Mouse (Mus musculus) stomach, embryonic 15.5 days (tissue): Measurements from ENCODE around the gene Klhl35. TPM values are rescaled to one million over a fixed set of nuclear protein-coding genes. Genes with fewer than 3 reads are reported as not detected.

Experiments used
- ATAC-seq: fragments of 200-750 bp; cut with Nextera tagmentation; 2 replicates; pipeline ENCODE4 v1.8.0; 2017; ENCODE audit warnings: low read depth, moderate number of reproducible peaks, moderate TSS enrichment; ENCODE audit not compliant: insufficient read depth, low FRiP score
- H3K27ac ChIP-seq: fragments of 300-500 bp; sonication (generic); 2 replicates; pipeline ENCODE4 v1.5.1; 2015; ENCODE audit warnings: mild to moderate bottlenecking, inconsistent platforms
- H3K27me3 ChIP-seq: fragments of 300-500 bp; sonication (generic); replicated peaks from 2 replicates; pipeline ENCODE4 v1.6.1; 2015; ENCODE audit warnings: inconsistent platforms
- H3K36me3 ChIP-seq: fragments of 300-500 bp; sonication (generic); 2 replicates; pipeline ENCODE4 v1.6.1; 2015; ENCODE audit warnings: inconsistent platforms
- H3K4me1 ChIP-seq: fragments of 300-500 bp; sonication (generic); 2 replicates; pipeline ENCODE4 v1.6.1; 2015; ENCODE audit warnings: inconsistent platforms
- H3K4me2 ChIP-seq: fragments of 300-500 bp; sonication (generic); 2 replicates; pipeline ENCODE4 v1.6.1; 2015; ENCODE audit warnings: mild to moderate bottlenecking, inconsistent platforms
- H3K4me3 ChIP-seq: fragments of 300-500 bp; sonication (generic); replicated peaks from 2 replicates; pipeline ENCODE4 v1.5.1; 2015; ENCODE audit warnings: inconsistent platforms
- H3K9ac ChIP-seq: fragments of 300-500 bp; sonication (generic); 2 replicates; pipeline ENCODE4 v1.6.1; 2015; ENCODE audit warnings: inconsistent platforms
- H3K9me3 ChIP-seq: fragments of 300-500 bp; sonication (generic); 2 replicates; pipeline ENCODE4 v1.6.1; 2016; ENCODE audit warnings: inconsistent platforms
- WGBS: fragments of 180-500 bp; shearing (Covaris S2); methylation state at CpG from one replicate; pipeline ENCODE4 v1.1.7; 2015; 5-methylcytosine and 5-hydroxymethylcytosine counted together
- polyA plus RNA-seq: library from polyadenylated mRNA; unstranded; fragments of >200 nt; fragmentation: Nextera tagmentation; extraction: Ambion mirVana; gene quantifications from 2 replicates; pipeline ENCODE4 v1.2.1, GENCODE M21; 2015

Gene Klhl35
- polyA plus RNA-seq, result 0.58 and 0.78 TPM in 2 replicates

- Histone ChIP-seq H3K4me3 (no peak within 1 kb of the TSS), H3K27me3 (no peaks in the 10 kb centered on the region), H3K4me2 (no peak within 1 kb of the TSS), H3K4me1 (peaks cover 38% of the 10 kb centered on the region), H3K9me3 (no peaks in the 10 kb centered on the region), H3K36me3 (0 out of 2 replicates have a peak, but pooled peaks cover 1% of the 10 kb centered on the region), H3K9ac (no peak within 1 kb of the TSS), H3K27ac (no peak within 1 kb of the TSS)
- WGBS, result 30% methylated on average over 8 of the region's 8 CpGs
- no peak for ATAC-seq
Measured at GRCm38 (mm10) chr7:99465811-99466210, at the start of gene Klhl35. Gene Klhl35 (plus strand): TSS chr7:99466004.

GRCm38 (mm10) chr7:99419311-99419710, 46.5 kb upstream of the Klhl35 start:
- 77% methylated on average over 3 of the region's 3 CpGs for WGBS
- H3K27me3 ChIP-seq, result no peaks in the 10 kb centered on the region
- ATAC-seq, result no peak

GRCm38 (mm10) chr7:99421006-99421405, 44.8 kb upstream of the Klhl35 start:
- ATAC-seq, result peak; percentile 28; the same call in 1 of the 2 replicates
- no peak overlapping the region for H3K4me2 ChIP-seq
- no peaks in the 10 kb centered on the region for H3K27me3 ChIP-seq
- no peak overlapping the region for H3K9ac ChIP-seq
- peak overlapping the region; percentile 51; the same call in 1 of the 2 replicates for H3K27ac ChIP-seq
- H3K4me1 ChIP-seq, result peaks cover 11% of the 10 kb centered on the region
- H3K9me3 ChIP-seq, result no peaks in the 10 kb centered on the region
- WGBS, result 81% methylated on average over 6 of the region's 6 CpGs
- H3K4me3 ChIP-seq, result no peak overlapping the region
- no peaks in the 10 kb centered on the region for H3K36me3 ChIP-seq

More at GRCm38 (mm10) chr7:99419311-99419710, 46.5 kb upstream of the Klhl35 start:
- Histone ChIP-seq H3K4me1 (no peaks in the 10 kb centered on the region), H3K4me2 (no peak overlapping the region), H3K9ac (no peak overlapping the region), H3K36me3 (no peaks in the 10 kb centered on the region), H3K9me3 (no peaks in the 10 kb centered on the region), H3K4me3 (no peak overlapping the region), H3K27ac (no peak overlapping the region)

GRCm38 (mm10) chr7:99424538-99425155, 41.2 kb upstream of the Klhl35 start:
- H3K27ac ChIP-seq, result peak overlapping the region; percentile 48; the same call in 1 of the 2 replicates

GRCm38 (mm10) chr7:99425706-99426105, 40.1 kb upstream of the Klhl35 start:
- no peak for ATAC-seq
- H3K27me3 ChIP-seq, result no peaks in the 10 kb centered on the region
- H3K9ac ChIP-seq, result no peak overlapping the region
- H3K36me3 ChIP-seq, result no peaks in the 10 kb centered on the region
- no peak overlapping the region for H3K4me3 ChIP-seq
- peaks cover 14% of the 10 kb centered on the region for H3K4me1 ChIP-seq
- no peak overlapping the region for H3K27ac ChIP-seq
- no peaks in the 10 kb centered on the region for H3K9me3 ChIP-seq
- 82% methylated on average over 4 of the region's 4 CpGs for WGBS
- H3K4me2 ChIP-seq, result no peak overlapping the region

More at GRCm38 (mm10) chr7:99424538-99425155, 41.2 kb upstream of the Klhl35 start:
- no peaks in the 10 kb centered on the region for H3K36me3 ChIP-seq
- H3K27me3 ChIP-seq, result no peaks in the 10 kb centered on the region
- H3K9me3 ChIP-seq, result no peaks in the 10 kb centered on the region
- no peak overlapping the region for H3K9ac ChIP-seq
- no peak overlapping the region for H3K4me2 ChIP-seq
- peak; percentile 56; the same call in 1 of the 2 replicates for ATAC-seq
- peaks cover 14% of the 10 kb centered on the region for H3K4me1 ChIP-seq
- WGBS, result 27% methylated on average over 8 of the region's 8 CpGs
- H3K4me3 ChIP-seq, result no peak overlapping the region

GRCm38 (mm10) chr7:99427031-99427430, 38.8 kb upstream of the Klhl35 start:
- H3K27ac ChIP-seq, result no peak overlapping the region
- 76% methylated on average over 10 of the region's 10 CpGs for WGBS
- no peaks in the 10 kb centered on the region for H3K36me3 ChIP-seq
- H3K9me3 ChIP-seq, result no peaks in the 10 kb centered on the region
- H3K4me3 ChIP-seq, result no peak overlapping the region
- no peak for ATAC-seq
- no peak overlapping the region for H3K9ac ChIP-seq
- H3K4me1 ChIP-seq, result peaks cover 14% of the 10 kb centered on the region
- H3K27me3 ChIP-seq, result no peaks in the 10 kb centered on the region
- no peak overlapping the region for H3K4me2 ChIP-seq

GRCm38 (mm10) chr7:99427987-99428386, 37.8 kb upstream of the Klhl35 start:
- WGBS, result 83% methylated on average over 3 of the region's 3 CpGs
- peaks cover 14% of the 10 kb centered on the region for H3K4me1 ChIP-seq
- H3K27ac ChIP-seq, result no peak overlapping the region
- H3K9ac ChIP-seq, result no peak overlapping the region
- H3K4me2 ChIP-seq, result no peak overlapping the region
- H3K9me3 ChIP-seq, result no peaks in the 10 kb centered on the region
- no peaks in the 10 kb centered on the region for H3K36me3 ChIP-seq
- ATAC-seq, result no peak
- no peak overlapping the region for H3K4me3 ChIP-seq
- H3K27me3 ChIP-seq, result no peaks in the 10 kb centered on the region

- no peaks in the 10 kb centered on the region for H3K36me3 ChIP-seq
- WGBS, result 77% methylated on average over 5 of the region's 5 CpGs
- H3K9ac ChIP-seq, result no peak overlapping the region
- 0 out of 2 replicates have a peak overlapping the region, but pooled peaks have one; percentile 8 for H3K27ac ChIP-seq
- H3K27me3 ChIP-seq, result no peaks in the 10 kb centered on the region
- no peak overlapping the region for H3K4me2 ChIP-seq
- H3K4me3 ChIP-seq, result no peak overlapping the region
- no peaks in the 10 kb centered on the region for H3K9me3 ChIP-seq
- ATAC-seq, result no peak
- peaks cover 15% of the 10 kb centered on the region for H3K4me1 ChIP-seq
Measured at GRCm38 (mm10) chr7:99428836-99429235, 37.0 kb upstream of the Klhl35 start.

- no peak overlapping the region for H3K4me2 ChIP-seq
- no peak overlapping the region for H3K4me3 ChIP-seq
- no peaks in the 10 kb centered on the region for H3K9me3 ChIP-seq
- no peak overlapping the region for H3K9ac ChIP-seq
- peaks cover 19% of the 10 kb centered on the region for H3K4me1 ChIP-seq
- H3K27ac ChIP-seq, result peak overlapping the region; percentile 8; the same call in 1 of the 2 replicates
- H3K36me3 ChIP-seq, result no peaks in the 10 kb centered on the region
- WGBS, result 49% methylated on average over 6 of the region's 6 CpGs
- ATAC-seq, result 0 out of 2 replicates have a peak, but pooled peaks have one; percentile 27
- no peaks in the 10 kb centered on the region for H3K27me3 ChIP-seq
Measured at GRCm38 (mm10) chr7:99429786-99430185, 36.0 kb upstream of the Klhl35 start.

GRCm38 (mm10) chr7:99430246-99430645, 35.6 kb upstream of the Klhl35 start:
- Histone ChIP-seq H3K9me3 (no peaks in the 10 kb centered on the region), H3K4me1 (peaks cover 15% of the 10 kb centered on the region; the same call in 1 of the 2 replicates), H3K9ac (no peak overlapping the region), H3K27me3 (no peaks in the 10 kb centered on the region), H3K27ac (no peak overlapping the region), H3K36me3 (no peaks in the 10 kb centered on the region), H3K4me2 (no peak overlapping the region), H3K4me3 (no peak overlapping the region)
- no peak for ATAC-seq
- WGBS, result 63% methylated on average over 11 of the region's 11 CpGs

- Histone ChIP-seq H3K36me3 (no peaks in the 10 kb centered on the region), H3K9me3 (no peaks in the 10 kb centered on the region), H3K4me2 (no peak overlapping the region), H3K9ac (no peak overlapping the region), H3K4me3 (no peak overlapping the region), H3K27ac (no peak overlapping the region), H3K27me3 (no peaks in the 10 kb centered on the region), H3K4me1 (peaks cover 12% of the 10 kb centered on the region; the same call in 1 of the 2 replicates)
- WGBS, result 73% methylated on average over 14 of the region's 14 CpGs
- no peak for ATAC-seq
Measured at GRCm38 (mm10) chr7:99432248-99432647, 33.6 kb upstream of the Klhl35 start.

- H3K27ac ChIP-seq, result no peak overlapping the region
- no peaks in the 10 kb centered on the region for H3K27me3 ChIP-seq
- no peak overlapping the region for H3K9ac ChIP-seq
- H3K4me3 ChIP-seq, result no peak overlapping the region
- H3K9me3 ChIP-seq, result no peaks in the 10 kb centered on the region
- WGBS, result 86% methylated on average over 6 of the region's 6 CpGs
- no peaks in the 10 kb centered on the region for H3K36me3 ChIP-seq
- H3K4me2 ChIP-seq, result no peak overlapping the region
- ATAC-seq, result no peak
- peaks cover 12% of the 10 kb centered on the region; the same call in 1 of the 2 replicates for H3K4me1 ChIP-seq
Measured at GRCm38 (mm10) chr7:99432863-99433262, 32.9 kb upstream of the Klhl35 start.
